Mouse (Mus musculus) thymus, adult 2 months (tissue): ENCODE data around the gene Upk1a.

Experiments used
- CTCF ChIP-seq: fragments of 200-500 bp; IDR thresholded peaks from 2 replicates; pipeline ENCODE4 v1.5.1; 2012; ENCODE audit warnings: mild to moderate bottlenecking, control low read depth, low read length, moderate library complexity, borderline replicate concordance; ENCODE audit not compliant: control insufficient read depth, poor library complexity, insufficient read depth; ENCODE audit errors: extremely low read depth
- POLR2A ChIP-seq: fragments of 200-500 bp; IDR thresholded peaks from 2 replicates; pipeline ENCODE4 v1.6.1; 2012; ENCODE audit warnings: mild to moderate bottlenecking, low read length, control low read depth, moderate library complexity; ENCODE audit not compliant: control insufficient read depth, poor library complexity, insufficient read depth; ENCODE audit errors: extremely low read depth

DNA sequence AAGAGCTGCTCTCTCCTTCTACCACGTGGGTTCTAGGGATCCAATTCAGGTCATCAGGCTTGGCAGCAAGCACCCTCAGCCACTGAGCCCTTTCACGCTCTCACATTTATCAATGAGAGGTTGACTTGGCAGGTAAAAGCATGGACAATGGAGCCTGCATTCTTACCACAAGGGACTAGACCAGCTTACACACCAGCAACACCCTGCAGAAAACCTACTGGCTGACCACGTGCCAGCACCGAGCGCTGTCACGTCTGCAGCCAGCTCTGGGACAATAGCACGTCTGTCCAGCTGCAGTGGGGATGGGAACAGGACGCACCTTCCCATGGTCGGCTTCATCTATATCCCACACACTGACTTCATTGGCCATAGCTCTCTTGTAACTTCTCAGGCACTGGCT lies 6.0 kb upstream of the Upk1a start:
- TF ChIP-seq CTCF (no peak), POLR2A (no peak)
